Mouse (Mus musculus) spleen, adult 2 months (tissue): ENCODE measurements around the gene Dagla. TPM values are rescaled to one million over a fixed set of nuclear protein-coding genes. Genes with fewer than 3 reads are reported as not detected.

Experiments
- DNase-seq, 2 experiments: peaks; one replicate each; pipeline versions ENCODE4 v3.0.0 to v3.0.0-alpha.2; 2012 to 2021; ENCODE audit warnings: low spot score in 2 of 2, low read depth in 1 of 2
- H3K27ac ChIP-seq: fragments of 200-500 bp; 2 replicates; pipeline ENCODE4 v1.5.1; 2012; ENCODE audit warnings: low read length, inconsistent platforms; ENCODE audit not compliant: insufficient read depth
- H3K27me3 ChIP-seq: fragments of 200-500 bp; 2 replicates; pipeline ENCODE4 v1.6.1; 2012; ENCODE audit warnings: mild to moderate bottlenecking, moderate library complexity, low read length, inconsistent platforms; ENCODE audit not compliant: control insufficient read depth, insufficient read depth
- H3K36me3 ChIP-seq: fragments of 200-500 bp; 2 replicates; pipeline ENCODE4 v1.6.1; 2012; ENCODE audit warnings: mild to moderate bottlenecking, low read length, inconsistent platforms; ENCODE audit not compliant: control insufficient read depth, insufficient read depth
- H3K4me1 ChIP-seq: fragments of 200-500 bp; 2 replicates; pipeline ENCODE4 v1.6.1; 2011; ENCODE audit warnings: inconsistent platforms; ENCODE audit not compliant: control insufficient read depth, insufficient read depth, insufficient read length
- H3K4me3 ChIP-seq: fragments of 200-500 bp; 2 replicates; pipeline ENCODE4 v1.5.1; 2011; ENCODE audit warnings: mild to moderate bottlenecking, inconsistent platforms; ENCODE audit not compliant: insufficient read depth, insufficient read length; ENCODE audit errors: extremely low read depth
- CTCF ChIP-seq: fragments of 200-500 bp; IDR thresholded peaks from 2 replicates; pipeline ENCODE4 v1.5.1; 2011; ENCODE audit warnings: mild to moderate bottlenecking, inconsistent platforms; ENCODE audit not compliant: insufficient read depth, insufficient read length, insufficient replicate concordance; ENCODE audit errors: extremely low read depth
- POLR2A ChIP-seq: fragments of 200-500 bp; IDR thresholded peaks from 2 replicates; pipeline ENCODE4 v1.6.1; 2011; ENCODE audit warnings: low read depth, low read length, inconsistent platforms
- WGBS: fragments of 180-500 bp; shearing (Covaris S2); methylation state at CpG from one replicate; pipeline ENCODE4 v1.1.7; 2018; 5-methylcytosine and 5-hydroxymethylcytosine counted together
- polyA plus RNA-seq: library from polyadenylated mRNA; depleted of rRNA; stranded (reverse); fragments of >200 nt; gene quantifications from 2 replicates; pipeline ENCODE4 v1.2.3, GENCODE M21; 2012

Gene Dagla
- polyA plus RNA-seq, 1 experiment = 4.4 TPM

DNA sequence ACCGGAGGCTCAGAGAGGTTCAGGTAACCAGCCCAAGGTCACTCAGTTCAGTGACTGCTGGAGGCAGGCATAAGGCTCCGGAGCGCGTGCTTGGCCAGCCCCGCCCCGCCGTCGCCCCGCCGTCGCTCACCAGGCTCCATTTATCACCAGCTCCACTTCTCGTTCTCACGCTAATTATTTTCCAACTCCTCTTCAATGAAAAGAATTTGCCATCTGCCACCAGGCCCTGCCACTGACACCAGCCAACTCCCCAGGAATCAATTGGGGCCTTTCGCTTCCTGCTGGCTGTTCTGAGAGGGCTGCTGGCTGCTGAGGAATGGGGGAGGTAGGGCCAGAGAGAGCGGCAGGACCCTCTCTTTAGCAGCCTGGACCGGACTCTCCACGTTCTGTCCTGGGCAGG lies 27.3 kb downstream of the Dagla start:
- peaks cover 32% of the 10 kb centered on the region; the same call in 1 of the 2 replicates for H3K4me1 ChIP-seq
- H3K27me3 ChIP-seq = no peaks in the 10 kb centered on the region
- H3K27ac ChIP-seq = peak overlapping the region; percentile 47
- 25% methylated on average over 17 of the region's 17 CpGs for WGBS
- TF ChIP-seq POLR2A (no peak), CTCF (no peak)
- H3K4me3 ChIP-seq = no peak overlapping the region
- no peak for DNase-seq
- H3K36me3 ChIP-seq = no peaks in the 10 kb centered on the region

DNA sequence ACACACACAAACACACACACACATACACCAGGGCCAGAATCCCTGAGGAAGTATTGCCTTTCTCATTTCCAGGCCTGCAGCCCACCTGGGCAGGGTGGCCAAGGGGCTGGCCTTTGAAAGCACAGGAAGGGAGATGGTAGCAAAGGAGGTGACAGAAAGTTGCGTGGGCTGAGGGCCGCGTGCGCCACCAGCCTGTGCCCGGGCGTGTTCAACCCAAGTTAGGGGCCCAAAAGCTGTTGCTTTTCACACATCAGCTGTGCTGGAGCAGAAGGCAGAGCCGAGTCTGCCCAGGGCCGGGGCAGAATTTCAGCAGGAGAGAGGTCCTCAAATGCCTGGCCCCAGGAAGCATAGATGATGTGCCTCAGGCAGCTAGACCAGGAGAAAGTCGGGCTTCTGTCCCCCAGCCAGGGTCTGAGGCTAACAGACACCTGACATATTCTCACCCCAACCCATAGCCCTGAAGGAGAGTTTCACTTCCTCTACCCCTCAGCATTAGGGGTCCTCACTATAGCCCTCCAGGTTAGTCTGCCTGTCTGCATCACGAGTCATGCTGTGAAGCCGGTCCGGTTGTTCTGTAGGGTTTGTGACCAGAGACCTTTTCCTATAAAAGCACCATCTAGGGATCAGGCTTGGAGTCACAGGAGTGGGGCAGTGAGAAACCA lies 28.1 kb downstream of the Dagla start:
- no peaks in the 10 kb centered on the region for H3K27me3 ChIP-seq
- TF ChIP-seq POLR2A (no peak), CTCF (no peak)
- H3K36me3 ChIP-seq = no peaks in the 10 kb centered on the region
- no peak overlapping the region for H3K4me3 ChIP-seq
- H3K4me1 ChIP-seq = peaks cover 32% of the 10 kb centered on the region; the same call in 1 of the 2 replicates
- 59% methylated on average over 12 of the region's 12 CpGs for WGBS
- peak overlapping the region; percentile 47; the same call in 1 of the 2 replicates for H3K27ac ChIP-seq
- DNase-seq = no peak

DNA sequence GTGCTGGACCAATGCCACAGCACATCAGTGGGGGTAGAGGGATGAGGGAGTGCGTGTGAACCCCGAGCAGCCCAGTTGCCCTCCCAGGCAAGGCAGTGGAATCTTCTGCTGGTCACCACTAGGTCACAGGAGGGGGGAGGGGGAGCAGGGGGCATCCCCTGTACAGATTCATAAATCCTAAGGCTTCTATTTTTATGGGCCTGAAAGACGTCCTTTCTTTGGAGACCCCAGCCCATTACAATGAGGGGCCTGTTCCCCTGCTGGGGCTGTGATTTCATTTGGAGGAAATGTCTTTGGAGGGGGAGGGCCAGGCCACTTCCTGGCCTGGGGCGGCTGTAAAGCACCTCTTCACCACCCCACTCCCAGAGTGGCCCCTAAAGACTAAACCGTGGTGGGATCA lies 30.6 kb downstream of the Dagla start:
- Histone ChIP-seq H3K27me3 (no peaks in the 10 kb centered on the region), H3K4me3 (no peak overlapping the region), H3K4me1 (peaks cover 28% of the 10 kb centered on the region; the same call in 1 of the 2 replicates), H3K36me3 (no peaks in the 10 kb centered on the region), H3K27ac (no peak overlapping the region)
- no peak for DNase-seq
- TF ChIP-seq CTCF (no peak), POLR2A (no peak)
- 63% methylated on average over 5 of the region's 5 CpGs for WGBS

DNA sequence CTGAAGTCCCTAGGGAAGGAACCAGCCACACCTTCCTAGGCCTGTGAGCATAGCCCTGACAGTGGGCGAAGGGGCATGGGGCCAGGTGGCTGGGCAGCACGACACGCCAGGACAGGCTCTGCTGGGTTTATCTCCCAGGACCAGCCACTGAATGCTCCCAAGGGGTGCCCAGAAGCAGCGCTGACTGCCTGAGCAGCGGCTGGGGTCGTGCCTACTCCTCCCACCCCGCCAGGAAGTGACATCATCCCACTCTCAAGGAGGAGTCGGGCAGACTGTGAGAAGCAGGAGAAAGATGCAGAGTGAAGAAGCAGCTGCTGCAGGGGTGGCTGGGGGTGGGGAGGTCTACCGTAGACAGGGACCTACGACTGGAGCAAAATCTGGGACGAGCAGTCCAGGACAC lies 31.9 kb downstream of the Dagla start:
- TF ChIP-seq POLR2A (no peak), CTCF (no peak)
- H3K4me1 ChIP-seq = peaks cover 15% of the 10 kb centered on the region; the same call in 1 of the 2 replicates
- H3K27ac ChIP-seq = no peak overlapping the region
- no peak overlapping the region for H3K4me3 ChIP-seq
- WGBS = 15% methylated on average over 11 of the region's 11 CpGs
- H3K27me3 ChIP-seq = no peaks in the 10 kb centered on the region
- no peak for DNase-seq
- H3K36me3 ChIP-seq = no peaks in the 10 kb centered on the region

DNA sequence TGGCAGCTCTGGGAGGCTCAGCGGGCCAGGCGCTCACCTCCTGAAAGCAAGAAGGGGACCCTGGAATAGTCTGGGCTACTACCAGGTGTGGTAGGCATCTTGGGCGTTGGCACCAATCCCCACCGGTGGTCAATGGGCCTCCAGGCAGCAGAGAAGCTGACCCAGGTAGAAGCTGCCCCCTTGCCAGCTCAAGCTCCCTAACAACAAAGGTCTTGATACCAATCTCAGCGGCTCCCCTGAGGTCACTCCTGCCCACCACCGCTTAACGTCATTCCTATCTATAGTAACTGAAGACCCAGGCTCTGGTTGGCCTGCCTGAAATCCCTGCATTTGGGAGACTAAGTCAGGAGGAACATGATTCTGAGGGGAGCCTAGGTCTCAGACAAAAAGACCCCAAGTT lies 33.1 kb downstream of the Dagla start:
- Histone ChIP-seq H3K27ac (no peak overlapping the region), H3K27me3 (no peaks in the 10 kb centered on the region), H3K36me3 (no peaks in the 10 kb centered on the region), H3K4me1 (peaks cover 13% of the 10 kb centered on the region; the same call in 1 of the 2 replicates), H3K4me3 (no peak overlapping the region)
- TF ChIP-seq CTCF (no peak), POLR2A (no peak)
- 89% methylated on average over 7 of the region's 7 CpGs for WGBS
- DNase-seq = no peak

DNA sequence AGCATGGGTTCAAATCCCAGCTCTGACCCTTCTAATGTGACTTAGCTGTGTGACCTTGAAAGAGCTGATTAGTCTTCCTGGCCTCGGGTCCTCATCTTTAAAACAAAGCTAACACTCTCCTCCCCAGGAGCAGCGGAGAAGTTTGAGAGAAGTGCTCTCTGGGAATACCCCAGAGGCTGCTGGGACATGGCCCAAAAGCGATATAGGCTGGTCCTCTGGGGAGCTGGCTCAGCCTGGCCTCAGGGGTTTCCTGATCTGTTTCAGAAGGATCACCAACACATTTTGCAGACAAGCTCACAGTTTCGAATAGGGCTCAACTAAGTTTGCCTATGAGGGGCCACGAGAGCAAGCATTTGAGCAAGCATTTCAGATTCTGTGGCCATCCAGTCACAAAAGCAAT lies 34.3 kb downstream of the Dagla start:
- Histone ChIP-seq H3K36me3 (no peaks in the 10 kb centered on the region), H3K27me3 (no peaks in the 10 kb centered on the region), H3K4me3 (no peak overlapping the region), H3K4me1 (peaks cover 5% of the 10 kb centered on the region; the same call in 1 of the 2 replicates), H3K27ac (no peak overlapping the region)
- no peak for TF ChIP-seq POLR2A
- no peak for TF ChIP-seq CTCF
- WGBS = 84% methylated on average over 5 of the region's 5 CpGs
- no peak for DNase-seq

DNA sequence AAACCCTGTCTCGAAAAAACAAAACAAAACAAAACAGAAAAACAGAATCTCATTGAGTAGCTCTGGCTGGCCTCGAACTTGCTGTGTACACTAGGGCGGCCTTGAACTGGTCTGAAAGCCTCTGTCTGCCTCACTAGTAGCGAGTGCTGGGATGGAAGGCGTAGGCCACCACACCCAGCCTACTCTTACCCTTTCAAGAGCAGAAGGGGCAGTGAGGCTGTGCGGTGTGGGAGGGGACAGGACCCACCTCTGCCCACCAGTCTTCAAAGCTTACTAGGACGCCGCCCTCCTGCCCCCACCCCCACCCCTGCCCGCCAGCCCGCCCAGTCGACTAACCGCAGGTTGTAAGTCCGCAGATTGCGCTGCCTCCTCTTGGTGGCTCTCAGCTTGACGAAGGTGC lies 35.8 kb downstream of the Dagla start:
- TF ChIP-seq POLR2A (no peak), CTCF (no peak)
- WGBS = 92% methylated on average over 15 of the region's 15 CpGs

More for the DNA sequence above, 35.8 kb downstream of the Dagla start:
- DNase-seq = no peak
- Histone ChIP-seq H3K4me3 (no peak overlapping the region), H3K27me3 (no peaks in the 10 kb centered on the region), H3K4me1 (peaks cover 5% of the 10 kb centered on the region; the same call in 1 of the 2 replicates), H3K36me3 (no peaks in the 10 kb centered on the region), H3K27ac (no peak overlapping the region)
